Mouse (Mus musculus): Measurements from ENCODE around the gene Exo5. TPM values are rescaled to one million over a fixed set of nuclear protein-coding genes. Genes with fewer than 3 reads are reported as not detected.

The Exo5 gene
- polyA plus RNA-seq, 1 experiment from 2014 or later = 27.2 TPM

- Histone ChIP-seq H3K4me3 (ENCODE audit: low read depth, low read length) (peak within 1 kb of the TSS; percentile 61), H3K27me3 (ENCODE audit: control insufficient read depth, insufficient read depth, low read length) (no peaks in the 10 kb centered on the region), H3K9me3 (ENCODE audit: control insufficient read depth, low read length) (no peaks in the 10 kb centered on the region), H3K36me3 (ENCODE audit: control insufficient read depth, insufficient read depth, low read length) (no peaks in the 10 kb centered on the region), H3K4me1 (ENCODE audit: control insufficient read depth, insufficient read depth, low read length) (peaks cover 4% of the 10 kb centered on the region; the same call in 1 of the 2 replicates), H3K9ac (replicated peaks; ENCODE audit: low read depth, low read length) (peak within 1 kb of the TSS; percentile 77), H3K27ac (ENCODE audit: low read depth, low read length) (peak within 1 kb of the TSS; percentile 76), H3K4me2 (ENCODE audit: low read depth, low read length) (peak within 1 kb of the TSS; percentile 58)
- 0% methylated on average over 58 of the region's 60 CpGs for whole genome bisulfite sequencing
- peak; percentile 98 for ATAC-seq (ENCODE audit: low read depth)
Observed at GRCm38 (mm10) chr4:120951428-120951973, 26.7 kb upstream of the Exo5 start, which contains the start of gene Zfp69. TSS of gene Zfp69 (minus strand) at chr4:120951699.

GRCm38 (mm10) chr4:120950763-120951427 is 26.1 kb upstream of the Exo5 start:
- Histone ChIP-seq H3K9ac (replicated peaks; ENCODE audit: low read depth, low read length) (peak overlapping the region; percentile 77), H3K27ac (ENCODE audit: low read depth, low read length) (peak overlapping the region; percentile 76), H3K4me2 (ENCODE audit: low read depth, low read length) (peak overlapping the region; percentile 58), H3K36me3 (ENCODE audit: control insufficient read depth, insufficient read depth, low read length) (no peaks in the 10 kb centered on the region), H3K4me1 (ENCODE audit: control insufficient read depth, insufficient read depth, low read length) (peaks cover 4% of the 10 kb centered on the region; the same call in 1 of the 2 replicates), H3K4me3 (ENCODE audit: low read depth, low read length) (peak overlapping the region; percentile 61), H3K9me3 (ENCODE audit: control insufficient read depth, low read length) (no peaks in the 10 kb centered on the region), H3K27me3 (ENCODE audit: control insufficient read depth, insufficient read depth, low read length) (no peaks in the 10 kb centered on the region)
- ATAC-seq (ENCODE audit: low read depth) = no peak
- WGBS = 7% methylated on average over 20 of the region's 20 CpGs

- H3K27ac ChIP-seq (ENCODE audit: low read depth, low read length) = no peak overlapping the region
- H3K27me3 ChIP-seq (ENCODE audit: control insufficient read depth, insufficient read depth, low read length) = no peaks in the 10 kb centered on the region
- no peak for ATAC-seq (ENCODE audit: low read depth)
- H3K4me3 ChIP-seq (ENCODE audit: low read depth, low read length) = no peak overlapping the region
- peaks cover 4% of the 10 kb centered on the region; the same call in 1 of the 2 replicates for H3K4me1 ChIP-seq (ENCODE audit: control insufficient read depth, insufficient read depth, low read length)
- 88% methylated on average over 3 of the region's 3 CpGs for WGBS
- H3K9ac ChIP-seq (replicated peaks; ENCODE audit: low read depth, low read length) = no peak overlapping the region
- no peak overlapping the region for H3K4me2 ChIP-seq (ENCODE audit: low read depth, low read length)
- no peaks in the 10 kb centered on the region for H3K36me3 ChIP-seq (ENCODE audit: control insufficient read depth, insufficient read depth, low read length)
- H3K9me3 ChIP-seq (ENCODE audit: control insufficient read depth, low read length) = no peaks in the 10 kb centered on the region
Observed at GRCm38 (mm10) chr4:120948938-120949337, 24.1 kb upstream of the Exo5 start.

GRCm38 (mm10) chr4:120935006-120935405 is 10.2 kb upstream of the Exo5 start:
- no peaks in the 10 kb centered on the region for H3K27me3 ChIP-seq (ENCODE audit: control insufficient read depth, insufficient read depth, low read length)
- no peak overlapping the region for H3K4me3 ChIP-seq (ENCODE audit: low read depth, low read length)
- ATAC-seq (ENCODE audit: low read depth) = no peak
- no peak overlapping the region for H3K27ac ChIP-seq (ENCODE audit: low read depth, low read length)
- H3K9me3 ChIP-seq (ENCODE audit: control insufficient read depth, low read length) = no peaks in the 10 kb centered on the region; the same call in 1 of the 2 replicates
- no peaks in the 10 kb centered on the region for H3K4me1 ChIP-seq (ENCODE audit: control insufficient read depth, insufficient read depth, low read length)
- no peak overlapping the region for H3K4me2 ChIP-seq (ENCODE audit: low read depth, low read length)
- H3K36me3 ChIP-seq (ENCODE audit: control insufficient read depth, insufficient read depth, low read length) = no peaks in the 10 kb centered on the region
- WGBS = 91% methylated on average over 3 of the region's 3 CpGs
- H3K9ac ChIP-seq (replicated peaks; ENCODE audit: low read depth, low read length) = no peak overlapping the region

- no peaks in the 10 kb centered on the region for H3K36me3 ChIP-seq (ENCODE audit: control insufficient read depth, insufficient read depth, low read length)
- no peaks in the 10 kb centered on the region; the same call in 1 of the 2 replicates for H3K9me3 ChIP-seq (ENCODE audit: control insufficient read depth, low read length)
- no peaks in the 10 kb centered on the region for H3K4me1 ChIP-seq (ENCODE audit: control insufficient read depth, insufficient read depth, low read length)
- no peak overlapping the region for H3K4me3 ChIP-seq (ENCODE audit: low read depth, low read length)
- no peak overlapping the region for H3K9ac ChIP-seq (replicated peaks; ENCODE audit: low read depth, low read length)
- no peak overlapping the region for H3K27ac ChIP-seq (ENCODE audit: low read depth, low read length)
- ATAC-seq (ENCODE audit: low read depth) = no peak
- no peak overlapping the region for H3K4me2 ChIP-seq (ENCODE audit: low read depth, low read length)
- no peaks in the 10 kb centered on the region for H3K27me3 ChIP-seq (ENCODE audit: control insufficient read depth, insufficient read depth, low read length)
- WGBS = 96% methylated on average over 18 of the region's 18 CpGs
Observed at GRCm38 (mm10) chr4:120930736-120931135, 5.9 kb upstream of the Exo5 start.

GRCm38 (mm10) chr4:120928686-120929085 is 3.9 kb upstream of the Exo5 start:
- ATAC-seq (ENCODE audit: low read depth) = no peak
- Histone ChIP-seq H3K9me3 (ENCODE audit: control insufficient read depth, low read length) (no peaks in the 10 kb centered on the region; the same call in 1 of the 2 replicates), H3K4me2 (ENCODE audit: low read depth, low read length) (no peak overlapping the region), H3K4me3 (ENCODE audit: low read depth, low read length) (no peak overlapping the region), H3K27me3 (ENCODE audit: control insufficient read depth, insufficient read depth, low read length) (no peaks in the 10 kb centered on the region), H3K4me1 (ENCODE audit: control insufficient read depth, insufficient read depth, low read length) (peaks cover 4% of the 10 kb centered on the region; the same call in 1 of the 2 replicates), H3K27ac (ENCODE audit: low read depth, low read length) (no peak overlapping the region), H3K9ac (replicated peaks; ENCODE audit: low read depth, low read length) (no peak overlapping the region), H3K36me3 (ENCODE audit: control insufficient read depth, insufficient read depth, low read length) (no peaks in the 10 kb centered on the region)
- 89% methylated on average over 3 of the region's 3 CpGs for WGBS

- Histone ChIP-seq H3K4me3 (ENCODE audit: low read depth, low read length) (peak overlapping the region; percentile 64), H3K4me1 (ENCODE audit: control insufficient read depth, insufficient read depth, low read length) (peaks cover 4% of the 10 kb centered on the region; the same call in 1 of the 2 replicates), H3K36me3 (ENCODE audit: control insufficient read depth, insufficient read depth, low read length) (peaks cover 2% of the 10 kb centered on the region; the same call in 1 of the 2 replicates), H3K27me3 (ENCODE audit: control insufficient read depth, insufficient read depth, low read length) (no peaks in the 10 kb centered on the region), H3K9ac (replicated peaks; ENCODE audit: low read depth, low read length) (peak overlapping the region; percentile 84), H3K4me2 (ENCODE audit: low read depth, low read length) (peak overlapping the region; percentile 72), H3K27ac (ENCODE audit: low read depth, low read length) (peak overlapping the region; percentile 89), H3K9me3 (ENCODE audit: control insufficient read depth, low read length) (no peaks in the 10 kb centered on the region; the same call in 1 of the 2 replicates)
- 12% methylated on average over 3 of the region's 3 CpGs for WGBS
- peak; percentile 54; the same call in 1 of the 2 replicates for ATAC-seq (ENCODE audit: low read depth)
Observed at GRCm38 (mm10) chr4:120925386-120925785, 569 bp upstream of the Exo5 start.

- peaks cover 4% of the 10 kb centered on the region; the same call in 1 of the 2 replicates for H3K4me1 ChIP-seq (ENCODE audit: control insufficient read depth, insufficient read depth, low read length)
- H3K36me3 ChIP-seq (ENCODE audit: control insufficient read depth, insufficient read depth, low read length) = peaks cover 2% of the 10 kb centered on the region
- no peak overlapping the region for H3K4me3 ChIP-seq (ENCODE audit: low read depth, low read length)
- H3K27me3 ChIP-seq (ENCODE audit: control insufficient read depth, insufficient read depth, low read length) = no peaks in the 10 kb centered on the region
- no peak for ATAC-seq (ENCODE audit: low read depth)
- no peak overlapping the region for H3K9ac ChIP-seq (replicated peaks; ENCODE audit: low read depth, low read length)
- H3K4me2 ChIP-seq (ENCODE audit: low read depth, low read length) = no peak overlapping the region
- no peaks in the 10 kb centered on the region; the same call in 1 of the 2 replicates for H3K9me3 ChIP-seq (ENCODE audit: control insufficient read depth, low read length)
- 97% methylated on average over 8 of the region's 8 CpGs for WGBS
- no peak overlapping the region for H3K27ac ChIP-seq (ENCODE audit: low read depth, low read length)
Observed at GRCm38 (mm10) chr4:120921461-120921860, 3.4 kb downstream of the Exo5 start.

GRCm38 (mm10) chr4:120914501-120914900 is 10.3 kb downstream of the Exo5 start:
- Histone ChIP-seq H3K27me3 (ENCODE audit: control insufficient read depth, insufficient read depth, low read length) (no peaks in the 10 kb centered on the region), H3K4me1 (ENCODE audit: control insufficient read depth, insufficient read depth, low read length) (no peaks in the 10 kb centered on the region), H3K4me3 (ENCODE audit: low read depth, low read length) (no peak overlapping the region), H3K9me3 (ENCODE audit: control insufficient read depth, low read length) (no peaks in the 10 kb centered on the region), H3K9ac (replicated peaks; ENCODE audit: low read depth, low read length) (no peak overlapping the region), H3K27ac (ENCODE audit: low read depth, low read length) (no peak overlapping the region), H3K4me2 (ENCODE audit: low read depth, low read length) (no peak overlapping the region), H3K36me3 (ENCODE audit: control insufficient read depth, insufficient read depth, low read length) (no peaks in the 10 kb centered on the region)
- ATAC-seq (ENCODE audit: low read depth) = no peak
- WGBS = 69% methylated on average over 4 of the region's 4 CpGs

Measured in neural tube, embryonic 14.5 days (tissue).